Mouse (Mus musculus): Measurements from ENCODE around the gene Ints6. TPM values are rescaled to one million over a fixed set of nuclear protein-coding genes. Genes with fewer than 3 reads are reported as not detected.

Gene Ints6
- polyA plus RNA-seq, 1 experiment from 2014 or later: 20.4 TPM

GRCm38 (mm10) chr14:62782981-62783380 lies 22.0 kb upstream of the Ints6 start:
- Histone ChIP-seq H3K4me3 (replicated peaks; ENCODE audit: low read length) (no peak overlapping the region), H3K27ac (ENCODE audit: low read length) (no peak overlapping the region), H3K9ac (ENCODE audit: low read length) (no peak overlapping the region), H3K4me2 (ENCODE audit: low read depth, low read length) (no peak overlapping the region), H3K9me3 (replicated peaks; ENCODE audit: control insufficient read depth, low read length) (no peaks in the 10 kb centered on the region), H3K36me3 (ENCODE audit: control insufficient read depth, insufficient read depth, low read length) (no peaks in the 10 kb centered on the region), H3K4me1 (ENCODE audit: control insufficient read depth, insufficient read depth, low read length) (no peaks in the 10 kb centered on the region), H3K27me3 (ENCODE audit: control insufficient read depth, insufficient read depth, low read length) (no peaks in the 10 kb centered on the region)
- 74% methylated on average over 5 of the region's 5 CpGs for WGBS
- ATAC-seq (ENCODE audit: insufficient read depth, low FRiP score): no peak

DNA sequence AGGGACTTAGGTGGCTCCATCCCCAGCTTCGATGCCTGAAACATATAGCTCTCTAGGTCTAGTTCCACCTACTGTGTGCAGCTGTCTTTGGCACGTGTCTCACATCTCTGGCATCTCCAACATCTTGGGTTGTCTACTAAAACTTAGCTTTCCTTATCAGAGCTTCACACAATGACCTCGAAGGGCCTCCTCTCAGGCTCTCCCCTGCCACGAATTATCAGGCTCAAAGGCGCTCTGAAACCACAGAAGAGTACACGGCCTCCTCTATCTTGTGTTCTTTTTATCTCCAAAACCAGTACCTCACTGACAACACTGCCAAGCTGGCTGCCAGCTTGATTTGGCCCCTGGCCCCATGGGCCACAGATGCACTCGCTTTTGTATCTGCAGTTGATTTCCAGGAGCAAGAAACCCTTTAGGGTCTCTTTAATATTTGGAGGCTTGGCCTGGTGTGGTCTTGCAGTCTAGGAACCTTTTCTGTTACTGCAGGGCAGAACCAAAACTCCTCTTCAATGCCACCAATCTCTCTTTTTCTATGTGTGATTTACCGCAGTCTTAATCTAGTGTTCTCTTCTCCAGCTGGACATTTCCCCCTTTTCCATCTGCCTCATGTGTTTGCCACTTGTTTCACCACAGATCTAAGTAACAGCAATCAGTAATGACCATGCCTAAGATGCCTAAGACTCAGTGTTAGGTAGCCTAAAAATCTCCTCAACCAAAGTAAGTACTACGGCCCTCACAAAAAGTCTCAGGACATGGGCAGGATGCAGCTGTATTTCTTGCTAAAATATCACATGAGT lies 19.7 kb upstream of the Ints6 start:
- no peak overlapping the region for H3K9ac ChIP-seq (ENCODE audit: low read length)
- H3K27ac ChIP-seq (ENCODE audit: low read length): no peak overlapping the region
- H3K4me2 ChIP-seq (ENCODE audit: low read depth, low read length): no peak overlapping the region
- no peak for ATAC-seq (ENCODE audit: insufficient read depth, low FRiP score)
- 72% methylated on average over 9 of the region's 9 CpGs for WGBS
- no peaks in the 10 kb centered on the region for H3K36me3 ChIP-seq (ENCODE audit: control insufficient read depth, insufficient read depth, low read length)
- no peaks in the 10 kb centered on the region for H3K9me3 ChIP-seq (replicated peaks; ENCODE audit: control insufficient read depth, low read length)
- no peaks in the 10 kb centered on the region for H3K4me1 ChIP-seq (ENCODE audit: control insufficient read depth, insufficient read depth, low read length)
- H3K27me3 ChIP-seq (ENCODE audit: control insufficient read depth, insufficient read depth, low read length): no peaks in the 10 kb centered on the region
- H3K4me3 ChIP-seq (replicated peaks; ENCODE audit: low read length): no peak overlapping the region

- no peaks in the 10 kb centered on the region for H3K36me3 ChIP-seq (ENCODE audit: control insufficient read depth, insufficient read depth, low read length)
- H3K9ac ChIP-seq (ENCODE audit: low read length): no peak overlapping the region
- no peak overlapping the region for H3K27ac ChIP-seq (ENCODE audit: low read length)
- H3K27me3 ChIP-seq (ENCODE audit: control insufficient read depth, insufficient read depth, low read length): no peaks in the 10 kb centered on the region
- no peaks in the 10 kb centered on the region for H3K4me1 ChIP-seq (ENCODE audit: control insufficient read depth, insufficient read depth, low read length)
- no peaks in the 10 kb centered on the region for H3K9me3 ChIP-seq (replicated peaks; ENCODE audit: control insufficient read depth, low read length)
- no peak overlapping the region for H3K4me2 ChIP-seq (ENCODE audit: low read depth, low read length)
- no peak overlapping the region for H3K4me3 ChIP-seq (replicated peaks; ENCODE audit: low read length)
- 92% methylated on average over 9 of the region's 9 CpGs for WGBS
- no peak for ATAC-seq (ENCODE audit: insufficient read depth, low FRiP score)
Observed at GRCm38 (mm10) chr14:62778095-62778494, 17.1 kb upstream of the Ints6 start.

DNA sequence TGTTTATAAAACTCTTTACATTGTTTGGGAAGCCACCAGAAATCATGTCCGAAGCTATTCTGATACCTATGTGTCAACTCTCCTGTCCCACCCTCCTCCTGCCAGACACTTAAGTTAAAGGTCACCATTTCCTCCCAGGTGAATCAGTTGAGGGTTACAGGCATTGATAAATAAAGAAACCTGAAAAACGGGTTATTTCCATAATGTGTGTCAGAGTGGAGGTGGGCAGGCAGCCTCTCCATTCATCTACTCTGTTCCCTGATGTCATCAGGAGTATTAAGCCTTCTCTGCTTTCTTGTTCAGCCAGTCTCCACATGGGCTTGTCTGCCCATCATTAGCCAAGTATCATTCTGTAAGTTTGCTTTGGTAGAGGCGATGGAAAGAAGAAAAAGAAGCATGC lies 14.1 kb upstream of the Ints6 start:
- Histone ChIP-seq H3K9me3 (replicated peaks; ENCODE audit: control insufficient read depth, low read length) (no peaks in the 10 kb centered on the region), H3K36me3 (ENCODE audit: control insufficient read depth, insufficient read depth, low read length) (no peaks in the 10 kb centered on the region), H3K4me1 (ENCODE audit: control insufficient read depth, insufficient read depth, low read length) (no peaks in the 10 kb centered on the region), H3K4me3 (replicated peaks; ENCODE audit: low read length) (no peak overlapping the region), H3K9ac (ENCODE audit: low read length) (no peak overlapping the region), H3K4me2 (ENCODE audit: low read depth, low read length) (no peak overlapping the region), H3K27me3 (ENCODE audit: control insufficient read depth, insufficient read depth, low read length) (no peaks in the 10 kb centered on the region), H3K27ac (ENCODE audit: low read length) (0 out of 2 replicates have a peak overlapping the region, but pooled peaks have one; percentile 62)
- ATAC-seq (ENCODE audit: insufficient read depth, low FRiP score): no peak
- WGBS: 47% methylated on average over 3 of the region's 3 CpGs

DNA sequence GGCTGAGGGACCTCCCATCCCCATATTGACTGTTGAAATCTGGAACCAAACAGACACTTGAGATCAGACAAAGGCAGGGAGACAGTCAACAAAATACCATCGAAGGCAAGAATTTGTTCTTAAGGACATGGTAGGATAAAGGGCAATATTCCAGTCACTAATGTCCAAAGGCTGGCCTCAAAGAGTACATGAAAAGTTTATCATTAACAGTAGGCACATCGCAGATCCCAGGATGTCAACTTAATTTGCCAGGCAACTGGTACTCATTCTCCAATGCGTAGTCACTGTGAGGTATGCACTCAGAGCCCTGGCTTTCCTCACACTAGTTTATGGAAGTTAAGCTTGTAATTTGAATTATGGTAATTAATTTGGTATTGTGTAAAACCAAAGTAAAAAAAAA lies 13.3 kb upstream of the Ints6 start:
- H3K27ac ChIP-seq (ENCODE audit: low read length): no peak overlapping the region
- 75% methylated on average over 3 of the region's 3 CpGs for WGBS
- ATAC-seq (ENCODE audit: insufficient read depth, low FRiP score): no peak
- H3K4me3 ChIP-seq (replicated peaks; ENCODE audit: low read length): no peak overlapping the region
- no peaks in the 10 kb centered on the region for H3K27me3 ChIP-seq (ENCODE audit: control insufficient read depth, insufficient read depth, low read length)
- no peaks in the 10 kb centered on the region for H3K9me3 ChIP-seq (replicated peaks; ENCODE audit: control insufficient read depth, low read length)
- H3K4me2 ChIP-seq (ENCODE audit: low read depth, low read length): no peak overlapping the region
- H3K4me1 ChIP-seq (ENCODE audit: control insufficient read depth, insufficient read depth, low read length): no peaks in the 10 kb centered on the region
- H3K9ac ChIP-seq (ENCODE audit: low read length): no peak overlapping the region
- H3K36me3 ChIP-seq (ENCODE audit: control insufficient read depth, insufficient read depth, low read length): no peaks in the 10 kb centered on the region

DNA sequence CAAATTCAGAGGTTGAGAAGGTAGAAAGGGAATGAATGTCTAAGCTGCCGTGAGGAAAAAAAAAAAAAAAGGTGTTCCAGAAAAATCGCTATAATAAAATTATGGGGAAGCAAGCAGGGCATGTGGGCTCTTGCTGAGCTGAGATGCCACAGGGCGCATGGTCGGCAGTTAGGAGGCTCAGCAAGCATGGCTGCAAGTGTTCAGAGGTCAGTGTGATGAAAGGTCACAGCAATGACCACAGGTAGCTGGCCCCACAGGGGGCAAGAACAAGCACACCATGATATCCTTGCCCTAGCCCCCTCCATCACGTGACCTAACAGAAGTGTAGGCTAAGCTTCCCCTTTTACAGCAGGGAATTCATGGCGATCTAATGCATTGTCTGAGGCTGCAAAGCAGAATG lies 12.8 kb upstream of the Ints6 start:
- no peak overlapping the region for H3K27ac ChIP-seq (ENCODE audit: low read length)
- 77% methylated on average over 6 of the region's 6 CpGs for WGBS
- no peaks in the 10 kb centered on the region for H3K9me3 ChIP-seq (replicated peaks; ENCODE audit: control insufficient read depth, low read length)
- no peaks in the 10 kb centered on the region for H3K27me3 ChIP-seq (ENCODE audit: control insufficient read depth, insufficient read depth, low read length)
- no peaks in the 10 kb centered on the region for H3K36me3 ChIP-seq (ENCODE audit: control insufficient read depth, insufficient read depth, low read length)
- ATAC-seq (ENCODE audit: insufficient read depth, low FRiP score): no peak
- H3K4me2 ChIP-seq (ENCODE audit: low read depth, low read length): no peak overlapping the region
- H3K9ac ChIP-seq (ENCODE audit: low read length): no peak overlapping the region
- no peak overlapping the region for H3K4me3 ChIP-seq (replicated peaks; ENCODE audit: low read length)
- no peaks in the 10 kb centered on the region for H3K4me1 ChIP-seq (ENCODE audit: control insufficient read depth, insufficient read depth, low read length)

DNA sequence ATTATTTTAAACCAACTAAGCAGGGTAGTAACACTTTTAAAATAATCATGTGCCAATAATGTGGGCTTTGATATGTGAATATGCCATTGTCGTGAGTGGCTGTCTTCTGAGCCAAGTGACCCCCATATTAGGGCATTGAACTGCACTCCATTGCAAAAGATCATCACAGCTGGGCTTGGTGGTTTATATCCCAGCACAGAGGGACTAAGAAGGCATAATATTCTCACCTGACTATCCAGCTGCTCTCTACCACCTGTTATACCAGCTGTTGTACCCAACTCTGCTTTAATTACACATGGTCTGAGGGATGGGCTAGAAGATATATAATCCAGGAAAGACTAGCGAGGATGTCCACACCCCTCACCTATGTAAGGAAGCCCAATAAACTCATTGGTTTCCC lies 4.4 kb upstream of the Ints6 start:
- no peaks in the 10 kb centered on the region for H3K36me3 ChIP-seq (ENCODE audit: control insufficient read depth, insufficient read depth, low read length)

GRCm38 (mm10) chr14:62764371-62764770 lies 3.4 kb upstream of the Ints6 start:
- no peak for ATAC-seq (ENCODE audit: insufficient read depth, low FRiP score)
- Histone ChIP-seq H3K27ac (ENCODE audit: low read length) (no peak overlapping the region), H3K27me3 (ENCODE audit: control insufficient read depth, insufficient read depth, low read length) (no peaks in the 10 kb centered on the region), H3K4me2 (ENCODE audit: low read depth, low read length) (no peak overlapping the region), H3K36me3 (ENCODE audit: control insufficient read depth, insufficient read depth, low read length) (no peaks in the 10 kb centered on the region), H3K4me1 (ENCODE audit: control insufficient read depth, insufficient read depth, low read length) (peaks cover under 1% of the 10 kb centered on the region; the same call in 1 of the 2 replicates), H3K9me3 (replicated peaks; ENCODE audit: control insufficient read depth, low read length) (no peaks in the 10 kb centered on the region), H3K4me3 (replicated peaks; ENCODE audit: low read length) (no peak overlapping the region), H3K9ac (ENCODE audit: low read length) (no peak overlapping the region)
- 74% methylated on average over 5 of the region's 5 CpGs for WGBS

More for the DNA sequence above, 4.4 kb upstream of the Ints6 start:
- no peak overlapping the region for H3K9ac ChIP-seq (ENCODE audit: low read length)
- no peaks in the 10 kb centered on the region for H3K4me1 ChIP-seq (ENCODE audit: control insufficient read depth, insufficient read depth, low read length)
- ATAC-seq (ENCODE audit: insufficient read depth, low FRiP score): no peak
- no peak overlapping the region for H3K27ac ChIP-seq (ENCODE audit: low read length)
- H3K4me3 ChIP-seq (replicated peaks; ENCODE audit: low read length): no peak overlapping the region
- WGBS: 81% methylated on average over 2 of the region's 2 CpGs
- no peak overlapping the region for H3K4me2 ChIP-seq (ENCODE audit: low read depth, low read length)
- no peaks in the 10 kb centered on the region for H3K9me3 ChIP-seq (replicated peaks; ENCODE audit: control insufficient read depth, low read length)
- no peaks in the 10 kb centered on the region for H3K27me3 ChIP-seq (ENCODE audit: control insufficient read depth, insufficient read depth, low read length)

DNA sequence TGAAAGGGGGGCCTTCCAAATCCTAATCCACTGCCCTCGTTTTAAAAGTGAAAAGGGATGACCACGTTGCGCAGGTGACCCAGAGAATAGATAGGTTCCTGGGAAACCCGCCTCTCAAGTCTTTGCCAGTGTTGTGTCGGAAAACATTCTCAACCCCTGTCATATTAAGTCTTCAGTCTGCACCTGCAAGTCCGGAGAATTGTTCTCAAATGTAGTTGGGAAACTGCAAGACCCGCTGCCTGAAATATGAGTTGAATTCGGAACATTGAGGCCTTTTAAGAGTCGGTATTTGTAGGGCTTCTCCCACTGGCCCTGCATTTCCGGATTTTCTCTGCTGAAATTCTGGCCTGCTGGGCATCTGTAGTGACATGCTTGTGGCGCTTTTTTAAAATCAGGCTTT lies 974 bp upstream of the Ints6 start:
- Histone ChIP-seq H3K9ac (ENCODE audit: low read length) (peak overlapping the region; percentile 94), H3K4me2 (ENCODE audit: low read depth, low read length) (peak overlapping the region; percentile 77), H3K4me1 (ENCODE audit: control insufficient read depth, insufficient read depth, low read length) (peaks cover 7% of the 10 kb centered on the region; the same call in 1 of the 2 replicates), H3K36me3 (ENCODE audit: control insufficient read depth, insufficient read depth, low read length) (peaks cover 6% of the 10 kb centered on the region; the same call in 1 of the 2 replicates), H3K27ac (ENCODE audit: low read length) (peak overlapping the region; percentile 98), H3K4me3 (replicated peaks; ENCODE audit: low read length) (peak overlapping the region; percentile 100), H3K9me3 (replicated peaks; ENCODE audit: control insufficient read depth, low read length) (no peaks in the 10 kb centered on the region), H3K27me3 (ENCODE audit: control insufficient read depth, insufficient read depth, low read length) (no peaks in the 10 kb centered on the region)
- ATAC-seq (ENCODE audit: insufficient read depth, low FRiP score): no peak
- whole genome bisulfite sequencing: 4% methylated on average over 11 of the region's 11 CpGs

Measured in stomach, embryonic 16.5 days (tissue).